Mouse (Mus musculus) midbrain, embryonic 13.5 days (tissue): ENCODE results near the gene Olfr847. TPM values are rescaled to one million over a fixed set of nuclear protein-coding genes. Genes with fewer than 3 reads are reported as not detected.

ENCODE experiments used
- ATAC-seq: fragments of 200-750 bp; cut with Nextera tagmentation; 2 replicates; pipeline ENCODE4 v1.8.0; 2017; ENCODE audit warnings: mild to moderate bottlenecking, moderate TSS enrichment, moderate library complexity
- H3K27ac ChIP-seq: fragments of 300-500 bp; sonication (generic); 2 replicates; pipeline ENCODE4 v1.5.1; 2015; ENCODE audit warnings: inconsistent platforms, mild to moderate bottlenecking, moderate library complexity
- H3K27me3 ChIP-seq: fragments of 300-500 bp; sonication (generic); 2 replicates; pipeline ENCODE4 v1.6.1; 2015; ENCODE audit warnings: mild to moderate bottlenecking, inconsistent platforms
- H3K36me3 ChIP-seq: fragments of 300-500 bp; sonication (generic); 2 replicates; pipeline ENCODE4 v1.6.1; 2015; ENCODE audit warnings: mild to moderate bottlenecking, inconsistent platforms
- H3K4me1 ChIP-seq: fragments of 300-500 bp; sonication (generic); replicated peaks from 2 replicates; pipeline ENCODE4 v1.6.1; 2015; ENCODE audit warnings: inconsistent platforms
- H3K4me2 ChIP-seq: fragments of 300-500 bp; sonication (generic); replicated peaks from 2 replicates; pipeline ENCODE4 v1.6.1; 2015; ENCODE audit warnings: moderate library complexity, mild to moderate bottlenecking, inconsistent platforms
- H3K4me3 ChIP-seq: fragments of 300-500 bp; sonication (generic); replicated peaks from 2 replicates; pipeline ENCODE4 v1.5.1; 2015; ENCODE audit warnings: mild to moderate bottlenecking, inconsistent platforms
- H3K9ac ChIP-seq: fragments of 300-500 bp; sonication (generic); replicated peaks from 2 replicates; pipeline ENCODE4 v1.6.1; 2015; ENCODE audit warnings: mild to moderate bottlenecking, inconsistent platforms
- H3K9me3 ChIP-seq: fragments of 300-500 bp; sonication (generic); 2 replicates; pipeline ENCODE4 v1.6.1; 2016; ENCODE audit warnings: mild to moderate bottlenecking, inconsistent platforms
- WGBS: fragments of 180-500 bp; shearing (Covaris S2); methylation state at CpG from one replicate; pipeline ENCODE4 v1.1.7; 2015; 5-methylcytosine and 5-hydroxymethylcytosine counted together
- polyA plus RNA-seq: library from polyadenylated mRNA; unstranded; fragments of >200 nt; fragmentation: Nextera tagmentation; extraction: Ambion mirVana; gene quantifications from 2 replicates; pipeline ENCODE4 v1.2.1, GENCODE M21; 2015

The Olfr847 gene
- not detected in 2 replicates for polyA plus RNA-seq

DNA sequence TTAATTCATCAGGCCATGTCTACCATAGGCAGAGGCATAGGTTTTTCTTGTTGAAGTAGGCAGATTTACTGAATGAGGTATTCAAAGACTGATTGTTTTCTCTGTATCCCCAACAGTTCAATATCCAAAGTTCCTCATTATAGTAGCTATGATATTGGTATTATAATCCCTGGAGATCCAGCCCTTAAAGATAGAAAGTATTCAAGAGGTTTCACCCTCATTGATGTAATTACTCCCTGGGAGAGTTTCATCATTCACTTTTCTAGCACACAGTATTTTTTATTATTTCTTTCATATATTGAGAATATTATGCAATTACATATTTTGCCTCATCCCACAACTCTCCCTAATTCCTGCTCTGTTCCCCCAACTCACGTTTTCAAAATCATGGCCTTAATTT is at the start of gene Olfr847:
Gene Olfr847, minus strand, starts transcription at position 101 of the 400 bp plus-strand sequence.
- ATAC-seq, result no peak
- Histone ChIP-seq H3K9ac (no peak within 1 kb of the TSS), H3K27me3 (no peaks in the 10 kb centered on the region), H3K36me3 (no peaks in the 10 kb centered on the region), H3K4me1 (no peaks in the 10 kb centered on the region), H3K9me3 (no peaks in the 10 kb centered on the region; the same call in 1 of the 2 replicates), H3K27ac (no peak within 1 kb of the TSS), H3K4me3 (no peak within 1 kb of the TSS), H3K4me2 (no peak within 1 kb of the TSS)
- WGBS, result 63% methylated on average over 1 of the region's 1 CpGs

- Histone ChIP-seq H3K4me3 (no peak within 1 kb of the TSS), H3K4me2 (no peak within 1 kb of the TSS), H3K27me3 (no peaks in the 10 kb centered on the region), H3K4me1 (no peaks in the 10 kb centered on the region), H3K9me3 (peaks cover 11% of the 10 kb centered on the region), H3K9ac (no peak within 1 kb of the TSS), H3K27ac (no peak within 1 kb of the TSS), H3K36me3 (no peaks in the 10 kb centered on the region)
- no peak for ATAC-seq
- WGBS, result 36% methylated on average over 1 of the region's 1 CpGs
Measured at GRCm38 (mm10) chr9:19363905-19364304, 14.6 kb downstream of the Olfr847 start, which contains the start of gene Olfr846. Gene Olfr846 (minus strand): TSS chr9:19364005.

- Histone ChIP-seq H3K4me1 (no peaks in the 10 kb centered on the region), H3K4me2 (no peak within 1 kb of the TSS), H3K27ac (no peak within 1 kb of the TSS), H3K4me3 (no peak within 1 kb of the TSS), H3K36me3 (no peaks in the 10 kb centered on the region), H3K27me3 (no peaks in the 10 kb centered on the region), H3K9me3 (peaks cover 14% of the 10 kb centered on the region; the same call in 1 of the 2 replicates), H3K9ac (no peak within 1 kb of the TSS)
- WGBS, result 83% methylated on average over 1 of the region's 1 CpGs
- no peak for ATAC-seq
Measured at GRCm38 (mm10) chr9:19336157-19336556, 42.3 kb downstream of the Olfr847 start, which contains the start of gene Olfr845. Gene Olfr845 (plus strand): TSS chr9:19336457.

Other genes starting within 250 kb of the Olfr847 start
- not detected in 2 replicates for gene Olfr837, start 242.4 kb downstream of the Olfr847 start, polyA plus RNA-seq
- 0.03 TPM in 1 of 2 replicates, not detected in the other for gene Olfr839-ps1, start 201.4 kb downstream of the Olfr847 start, polyA plus RNA-seq
- not detected in 2 replicates for gene Olfr843, start 126.7 kb downstream of the Olfr847 start, polyA plus RNA-seq
- not detected in 2 replicates for gene Olfr844, start 62.3 kb downstream of the Olfr847 start, polyA plus RNA-seq
- not detected in 2 replicates for gene Olfr845, start 42.2 kb downstream of the Olfr847 start, polyA plus RNA-seq
- not detected in 2 replicates for gene Olfr846, start 14.7 kb downstream of the Olfr847 start, polyA plus RNA-seq
- not detected in 2 replicates for gene Olfr849, start 61.6 kb upstream of the Olfr847 start, polyA plus RNA-seq
- not detected in 2 replicates for gene Olfr850, start 99.6 kb upstream of the Olfr847 start, polyA plus RNA-seq
- gene Olfr851, start 114.6 kb upstream of the Olfr847 start, polyA plus RNA-seq, result not detected in 2 replicates
- not detected in 2 replicates for gene Olfr853, start 162.4 kb upstream of the Olfr847 start, polyA plus RNA-seq
- not detected in 2 replicates for gene Olfr854, start 188.7 kb upstream of the Olfr847 start, polyA plus RNA-seq
- not detected in 2 replicates for gene Olfr855, start 203.9 kb upstream of the Olfr847 start, polyA plus RNA-seq
- 45.2 and 45.6 TPM in 2 replicates for gene Zfp317, start 243.4 kb upstream of the Olfr847 start, polyA plus RNA-seq